Mouse (Mus musculus) C2C12 (cell line): ENCODE measurements at regions not wholly inside any gene's neighbourhood (a gene's known extent, or its start where the extent isn't known, plus 50 kb on each side); places are given as distances from the start of the nearest gene placed in this dataset.

Experiments
- CTCF ChIP-seq: IDR thresholded peaks from one replicate; pipeline ENCODE4 v1.5.1; 2011; ENCODE audit not compliant: control insufficient read depth, insufficient read depth, insufficient read length
- MAX ChIP-seq: IDR thresholded peaks from one replicate; pipeline ENCODE4 v1.6.1; 2011; ENCODE audit warnings: mild to moderate bottlenecking, control low read depth
- MYOG ChIP-seq: IDR thresholded peaks from one replicate; pipeline ENCODE4 v1.6.1; 2011; ENCODE audit not compliant: control insufficient read depth, insufficient read length; ENCODE audit errors: extremely low read depth
- USF1 ChIP-seq: IDR thresholded peaks from one replicate; pipeline ENCODE4 v1.6.1; 2011; ENCODE audit warnings: low read depth, mild to moderate bottlenecking, control low read depth, moderate library complexity

GRCm38 (mm10) chr4:100037868-100038267, 57.7 kb upstream of the Ror1 start:
- TF ChIP-seq CTCF (no peak), USF1 (no peak), MAX (no peak), MYOG (no peak)
